Mouse (Mus musculus): ENCODE results near the gene Wdr81.
A peak's percentile ranks its signal among the peaks of the same experiment; 100 is the strongest.

Gene Wdr81

DNA sequence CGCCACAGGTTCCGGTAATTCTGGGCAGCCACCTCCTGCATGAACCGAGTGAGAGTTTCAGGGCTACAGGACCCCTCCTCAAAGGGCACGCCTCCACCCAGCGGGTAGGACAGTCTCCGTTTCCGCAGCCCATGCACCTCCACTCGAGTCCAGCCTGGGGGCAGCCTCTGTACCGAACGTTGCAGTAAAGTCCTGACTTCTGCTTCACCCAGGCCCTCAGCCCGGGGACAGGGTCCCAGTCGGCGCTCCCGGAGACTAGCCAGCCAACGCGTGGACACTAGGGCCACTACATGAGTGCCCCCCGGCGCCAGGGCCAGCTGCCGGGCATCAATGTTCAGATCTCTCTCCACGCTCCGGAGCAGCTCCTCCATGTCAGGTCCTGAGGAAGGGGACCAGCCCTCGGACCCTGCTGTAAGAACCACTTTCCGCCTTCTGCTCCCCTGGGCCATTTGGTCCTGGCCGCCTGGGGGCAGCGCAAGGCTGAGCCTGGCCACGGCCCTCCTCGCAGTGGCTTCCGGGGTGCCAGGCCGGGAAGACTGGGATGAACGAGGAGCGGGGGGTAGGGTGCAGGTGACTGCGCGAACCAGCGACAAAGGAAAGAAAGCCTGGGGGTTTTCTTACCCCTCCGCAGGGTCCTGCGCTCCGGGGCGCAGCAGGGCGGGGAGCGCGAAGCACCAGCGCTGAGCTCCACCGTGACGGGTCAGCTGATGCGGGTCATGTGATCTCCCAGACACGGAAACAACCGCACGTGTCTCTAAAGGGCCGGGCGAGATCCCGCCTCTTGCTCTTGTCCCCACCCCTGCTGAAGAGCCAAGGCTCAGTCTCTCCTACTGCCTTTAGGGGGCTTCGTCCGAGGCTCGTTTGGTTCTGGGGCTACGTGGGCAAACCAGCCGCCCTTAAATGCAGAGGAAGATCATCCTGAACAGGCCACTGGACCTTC is at the start of gene Wdr81:
TSS of gene Wdr81 (minus strand) at position 727 of the 940 bp plus-strand sequence.
- DNase-seq: peak; percentile 94

DNA sequence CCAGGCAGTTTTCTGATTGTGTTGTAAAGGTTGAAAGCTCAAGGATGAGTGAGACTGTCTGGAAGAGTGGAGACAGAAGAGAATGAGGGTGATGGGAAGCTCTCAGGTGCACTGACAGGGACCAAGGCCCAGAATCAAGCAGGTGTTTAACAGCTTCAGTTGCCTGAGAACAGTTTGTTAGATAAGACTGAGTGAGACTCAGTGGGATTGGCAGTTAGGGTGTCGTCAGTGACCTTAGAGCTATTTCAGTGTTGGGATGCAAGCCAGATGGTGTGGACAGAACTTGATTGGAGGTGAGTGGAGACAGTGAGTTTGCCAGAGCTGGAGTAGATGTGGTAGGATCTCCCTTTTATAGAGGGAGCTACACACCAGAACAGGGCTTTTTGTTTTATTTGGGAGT is 43.6 kb upstream of the Wdr81 start:
- DNase-seq: no peak

DNA sequence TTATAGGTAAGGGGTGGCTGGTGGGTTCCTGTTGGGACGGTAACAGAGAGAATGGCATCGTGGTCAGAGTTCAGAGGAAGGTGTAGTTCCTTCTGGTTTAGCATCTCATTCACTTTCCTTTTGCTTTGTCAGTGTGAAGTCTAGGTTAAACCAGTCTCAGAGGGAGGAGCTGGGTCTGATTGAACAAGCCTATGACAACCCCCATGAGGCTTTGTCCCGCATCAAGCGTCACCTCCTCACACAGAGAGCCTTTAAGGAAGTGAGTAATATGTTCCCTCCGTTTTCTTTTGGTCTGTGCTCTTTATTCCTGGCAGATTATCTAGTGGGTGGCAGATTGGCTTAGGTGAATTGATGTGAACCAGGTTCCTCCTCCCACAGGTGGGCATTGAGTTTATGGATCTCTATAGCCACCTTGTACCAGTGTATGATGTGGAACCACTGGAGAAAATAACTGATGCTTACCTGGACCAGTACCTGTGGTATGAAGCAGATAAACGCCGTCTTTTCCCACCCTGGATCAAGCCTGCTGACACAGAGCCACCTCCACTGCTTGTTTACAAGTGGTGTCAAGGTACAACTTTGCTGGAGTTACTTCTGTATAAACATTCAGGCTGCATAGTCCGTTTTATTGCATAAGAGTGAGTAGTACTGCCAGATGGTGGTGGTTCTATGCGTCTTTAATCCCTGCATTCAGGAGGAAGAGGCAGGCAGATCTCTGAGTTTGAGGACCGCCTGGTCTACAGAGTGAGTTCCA is 40.0 kb upstream of the Wdr81 start:
- DNase-seq: no peak

DNA sequence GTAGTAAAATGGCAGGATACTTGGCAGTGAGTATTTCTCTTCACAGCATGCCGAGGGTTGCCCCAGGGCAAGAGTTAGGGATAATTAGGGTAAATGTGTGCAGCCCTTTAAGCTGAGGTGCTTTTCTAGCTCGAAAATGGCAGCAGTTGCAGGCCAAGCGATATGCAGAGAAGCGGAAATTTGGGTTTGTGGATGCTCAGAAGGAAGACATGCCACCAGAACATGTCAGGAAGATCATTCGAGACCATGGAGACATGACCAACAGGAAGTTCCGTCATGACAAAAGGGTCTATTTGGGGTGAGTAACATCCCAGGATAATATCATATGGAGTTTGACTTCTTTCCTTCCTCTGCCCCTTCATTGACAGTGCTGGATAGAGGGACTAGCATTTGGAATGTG is 33.0 kb upstream of the Wdr81 start:
- DNase-seq: peak; percentile 17

DNA sequence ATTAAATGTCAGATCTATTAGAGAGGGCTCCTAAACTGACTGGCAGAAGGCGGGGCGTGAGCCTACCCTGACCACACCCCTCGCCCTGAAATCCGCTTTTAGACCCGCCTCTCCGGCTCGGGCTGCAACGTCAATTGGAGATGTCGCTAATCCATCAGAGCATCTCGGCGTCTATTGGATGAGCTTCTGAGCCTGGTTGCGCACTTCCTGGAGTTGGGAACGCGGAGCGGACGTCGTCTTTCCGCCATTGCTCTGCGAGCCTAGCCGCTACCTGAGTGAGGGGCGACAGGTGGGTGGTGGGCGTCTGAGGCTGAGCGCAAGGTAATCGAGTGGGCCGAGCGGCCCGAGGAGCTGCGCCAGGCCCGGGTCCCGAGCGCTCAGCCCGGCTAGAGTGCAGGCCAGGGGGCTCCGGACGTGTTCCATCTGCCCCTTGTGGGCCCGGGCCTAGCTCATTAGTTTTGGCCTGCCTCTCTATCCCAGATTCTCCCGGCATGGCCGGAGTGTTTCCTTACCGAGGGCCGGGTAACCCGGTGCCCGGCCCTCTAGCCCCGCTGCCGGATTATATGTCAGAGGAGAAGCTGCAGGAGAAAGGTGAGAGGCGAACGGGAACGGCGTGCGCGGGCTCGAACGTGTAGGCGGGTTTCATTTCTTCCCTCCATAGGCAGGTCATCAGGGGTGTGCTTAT is 32.2 kb upstream of the Wdr81 start, which contains the start of gene Prpf8:
TSS of gene Prpf8 (plus strand) at position 216 of the 685 bp plus-strand sequence.
- peak; percentile 98 for DNase-seq

DNA sequence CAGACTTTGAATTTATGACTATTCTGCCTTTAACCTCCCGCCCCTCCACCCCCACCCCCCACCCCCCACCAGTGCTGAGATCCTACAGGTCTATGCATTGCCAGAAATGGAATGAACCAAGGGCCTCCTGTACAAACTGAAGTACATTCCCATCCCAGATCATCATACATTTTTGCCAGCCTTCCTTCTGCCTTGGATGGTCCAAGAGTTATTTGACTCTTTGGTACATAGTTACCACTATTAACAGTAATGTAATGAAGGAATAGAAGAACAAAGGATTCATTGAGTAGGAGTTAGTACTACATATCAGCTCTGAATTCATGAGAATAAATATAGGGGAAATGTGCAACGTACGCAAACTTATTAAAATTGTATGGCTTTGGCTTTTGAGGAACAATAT is 31.7 kb upstream of the Wdr81 start:
- DNase-seq: no peak

DNA sequence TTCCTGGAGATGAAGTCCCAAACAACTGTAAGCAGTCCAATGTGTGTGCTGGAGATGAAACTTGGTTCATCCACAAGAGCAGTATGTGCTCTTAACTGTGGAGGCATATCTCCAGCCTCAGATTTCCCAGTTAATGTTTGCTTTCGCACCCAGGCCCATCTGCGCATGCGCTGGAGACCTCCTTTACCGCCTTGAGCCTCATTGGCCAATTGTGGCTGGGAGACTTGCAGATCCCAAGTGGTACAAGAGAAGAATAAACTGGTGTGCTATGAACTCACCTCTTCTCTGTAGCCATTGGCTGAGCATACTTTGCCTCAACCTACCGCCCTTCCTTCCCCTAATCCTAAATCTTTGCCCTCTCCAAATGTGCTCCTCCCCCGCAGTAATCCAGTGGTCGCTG is 18.9 kb upstream of the Wdr81 start:
- no peak for DNase-seq

DNA sequence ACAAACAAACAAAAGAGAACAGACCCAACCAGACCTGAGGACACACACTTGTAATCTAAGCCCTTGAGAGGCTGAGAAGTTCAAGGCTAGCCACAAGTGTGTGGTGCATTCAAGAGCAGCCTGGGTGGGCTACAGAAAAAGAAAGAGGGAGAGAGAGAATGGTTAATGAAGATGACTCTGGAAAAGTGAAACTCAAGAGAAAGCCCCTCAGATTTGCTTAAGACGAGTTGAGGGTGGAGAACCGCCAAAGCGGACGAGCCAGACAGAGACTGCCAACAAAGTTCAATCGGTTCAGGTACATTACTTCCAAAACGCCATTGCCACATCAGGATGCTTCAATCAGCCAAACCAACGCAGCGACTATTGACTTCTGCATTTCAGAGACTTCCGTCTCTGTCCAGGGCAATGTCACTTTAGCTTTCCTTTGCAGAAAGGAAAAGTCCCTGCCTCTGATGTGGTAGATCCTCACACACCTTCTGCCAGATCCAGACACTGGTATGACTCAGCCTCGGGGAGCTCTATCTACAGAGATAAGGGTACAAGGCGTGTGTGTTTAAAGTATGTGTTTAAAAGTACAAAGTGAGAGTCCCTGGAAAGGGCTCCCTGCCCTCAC is 18.1 kb upstream of the Wdr81 start:
- DNase-seq: no peak

DNA sequence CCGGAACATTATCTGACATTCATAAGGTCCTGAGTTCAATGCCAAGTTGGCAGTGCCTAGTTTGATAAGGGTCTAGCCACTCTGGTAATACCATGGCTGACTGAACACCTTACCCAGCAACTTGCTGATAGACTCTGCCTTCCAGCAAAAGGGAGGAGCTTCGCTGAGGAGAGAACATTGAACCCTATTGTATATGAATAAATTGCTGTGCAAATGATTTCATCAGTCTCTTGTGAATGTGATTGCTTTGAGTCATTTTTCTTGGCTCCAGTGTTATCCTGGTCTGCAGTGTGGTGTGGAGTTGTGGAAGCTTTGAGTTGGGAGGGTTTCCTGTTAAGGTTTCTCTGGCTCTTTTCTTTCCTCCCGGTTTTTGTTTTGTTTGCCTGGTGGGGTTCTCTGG is 16.2 kb upstream of the Wdr81 start:
- DNase-seq: no peak

DNA sequence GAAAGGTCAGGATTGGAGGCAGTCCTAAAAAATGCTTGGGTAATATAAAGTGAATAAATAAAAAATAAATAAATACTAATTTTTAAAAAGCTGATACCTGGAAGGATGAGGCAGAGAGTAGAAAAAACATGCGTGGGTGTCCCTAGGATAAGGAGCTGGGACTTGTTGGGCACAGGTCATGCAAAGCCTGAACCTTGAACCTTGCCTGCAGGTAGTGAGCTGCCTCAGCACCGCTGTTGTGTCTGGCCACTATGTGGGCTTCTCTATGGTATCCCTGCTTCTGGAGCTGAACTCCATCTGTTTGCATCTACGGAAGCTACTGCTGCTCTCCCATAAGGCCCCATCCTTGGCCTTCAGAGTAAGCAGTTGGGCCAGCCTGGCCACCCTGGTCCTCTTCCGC is 14.7 kb upstream of the Wdr81 start:
- DNase-seq: no peak

DNA sequence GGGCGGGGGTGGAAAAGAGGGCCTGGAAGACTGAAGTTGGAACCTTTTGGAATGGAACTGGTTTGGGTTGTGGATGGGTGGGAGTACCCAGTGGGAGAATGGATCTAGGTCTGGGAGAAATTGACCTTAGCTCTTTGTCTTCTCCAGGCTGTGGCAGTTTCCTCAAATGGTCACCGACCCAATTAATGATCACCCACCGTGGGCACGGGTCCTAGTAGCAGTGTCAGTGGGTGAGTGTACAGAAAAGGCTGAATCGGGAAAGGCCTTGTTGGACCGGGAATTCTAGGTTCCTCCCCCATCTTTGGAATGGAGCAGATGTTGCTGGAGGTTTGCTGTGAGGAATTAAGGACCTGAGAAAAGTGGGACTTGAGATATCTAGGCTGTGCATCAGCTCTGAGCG is 13.9 kb upstream of the Wdr81 start:
- DNase-seq: no peak

DNA sequence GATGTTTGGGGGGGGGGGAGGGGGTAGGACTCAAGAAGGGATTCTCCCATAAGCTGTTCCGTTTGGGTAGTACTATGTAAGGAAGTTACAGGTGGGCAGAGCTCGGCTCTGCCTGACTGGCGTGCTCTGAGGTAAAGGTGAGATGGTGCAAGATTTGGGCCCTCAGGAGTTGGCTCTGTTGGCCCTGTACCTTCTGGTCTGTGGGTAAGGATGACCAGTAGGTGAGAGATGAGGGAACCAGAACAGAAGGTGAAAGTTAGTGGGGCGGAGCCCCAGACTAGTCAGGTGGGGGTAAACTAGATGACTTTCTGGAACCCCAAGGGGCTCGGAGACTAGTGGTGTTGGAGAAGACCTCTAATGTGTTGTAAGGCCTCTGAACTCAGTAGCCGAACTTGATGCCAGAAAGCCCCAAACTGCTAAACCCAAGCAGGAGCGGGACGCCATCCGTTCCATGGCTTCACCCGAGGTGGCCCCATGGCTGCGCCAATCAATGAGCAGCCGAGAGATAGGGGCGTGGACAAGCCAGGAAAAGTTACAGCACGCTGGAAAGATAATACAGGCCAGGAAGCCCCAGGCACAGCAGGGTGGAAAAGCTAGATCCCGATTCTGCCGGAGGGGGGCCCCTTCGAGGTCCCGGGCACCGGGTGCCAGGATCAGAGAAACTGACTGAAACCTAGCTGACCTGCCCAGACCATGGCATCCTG is 13.1 kb upstream of the Wdr81 start:
- DNase-seq: peak; percentile 68

DNA sequence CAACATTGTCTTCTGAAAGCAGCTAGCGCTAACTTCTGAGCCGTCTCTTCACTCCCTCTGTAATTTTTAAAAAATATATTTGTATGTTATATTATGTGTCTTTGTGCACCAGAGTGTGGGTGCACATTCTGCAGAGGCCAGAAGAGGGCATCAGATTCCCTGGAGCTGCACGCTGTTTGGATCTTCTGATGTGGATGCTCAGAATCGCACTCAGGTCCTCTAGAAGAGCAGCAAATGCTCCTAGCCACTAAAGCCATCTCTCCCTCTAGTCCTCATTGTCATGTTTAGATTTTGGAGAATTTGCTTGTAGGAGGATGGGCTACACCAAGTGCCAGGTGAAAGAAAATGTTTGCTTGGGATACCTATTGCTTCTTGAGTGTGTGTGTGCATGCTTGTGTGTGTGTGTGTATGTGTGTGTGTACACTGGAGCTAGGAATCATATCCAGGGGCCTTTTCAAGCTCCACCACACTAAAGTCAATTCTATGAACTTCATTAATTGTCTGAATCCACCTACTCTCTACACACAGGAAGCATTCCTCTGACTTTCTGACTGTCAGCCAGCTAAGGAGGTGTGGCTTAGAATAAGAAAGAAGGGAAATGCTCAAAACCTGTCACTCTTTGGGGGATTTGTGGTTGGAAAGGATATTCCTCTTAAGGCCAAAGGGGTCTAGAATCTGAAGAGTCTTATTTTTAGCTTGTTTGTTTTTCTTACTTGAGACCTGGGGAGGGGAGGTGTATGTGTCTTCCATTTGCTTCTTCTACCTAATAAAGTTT is 12.4 kb upstream of the Wdr81 start:
- no peak for DNase-seq

DNA sequence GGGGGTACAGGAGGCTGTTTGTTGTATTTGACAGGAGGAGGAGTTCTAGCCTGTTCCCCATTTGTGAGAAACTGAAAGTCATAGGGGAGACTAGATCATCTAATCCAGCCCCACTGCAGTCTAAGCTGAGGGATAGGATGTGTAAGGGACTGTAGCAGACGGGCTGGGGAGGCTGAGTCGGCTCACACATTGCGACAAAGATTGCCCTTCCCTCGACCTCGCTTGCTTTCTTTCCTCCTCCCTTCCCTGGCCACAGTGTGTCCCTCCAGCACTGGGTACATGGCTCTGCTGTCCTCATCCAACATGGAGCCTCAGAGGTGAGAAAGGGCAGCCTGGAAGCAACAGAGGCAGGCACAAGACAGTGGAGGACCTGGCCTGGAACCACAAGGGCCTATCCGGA is 10.5 kb upstream of the Wdr81 start:
- no peak for DNase-seq

DNA sequence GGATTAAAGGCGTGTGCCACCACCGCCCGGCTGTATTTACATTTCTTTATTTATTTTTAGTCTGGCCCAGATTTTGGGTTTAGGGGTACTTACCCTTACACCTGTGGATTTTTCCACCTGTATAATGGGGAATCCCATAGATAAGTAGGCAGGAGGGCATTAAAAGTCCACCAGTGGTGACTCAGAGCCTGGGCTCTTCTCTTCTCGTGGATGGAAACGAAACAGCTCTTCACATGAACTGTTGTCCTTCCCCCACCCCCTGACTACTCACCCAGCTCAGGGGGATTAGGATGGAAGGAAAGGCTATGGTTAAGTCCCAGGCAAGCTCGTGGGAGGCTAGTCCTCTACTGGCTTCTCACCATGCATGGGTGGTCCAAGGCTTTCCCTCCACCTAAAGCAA is 9.9 kb upstream of the Wdr81 start:
- DNase-seq: no peak

DNA sequence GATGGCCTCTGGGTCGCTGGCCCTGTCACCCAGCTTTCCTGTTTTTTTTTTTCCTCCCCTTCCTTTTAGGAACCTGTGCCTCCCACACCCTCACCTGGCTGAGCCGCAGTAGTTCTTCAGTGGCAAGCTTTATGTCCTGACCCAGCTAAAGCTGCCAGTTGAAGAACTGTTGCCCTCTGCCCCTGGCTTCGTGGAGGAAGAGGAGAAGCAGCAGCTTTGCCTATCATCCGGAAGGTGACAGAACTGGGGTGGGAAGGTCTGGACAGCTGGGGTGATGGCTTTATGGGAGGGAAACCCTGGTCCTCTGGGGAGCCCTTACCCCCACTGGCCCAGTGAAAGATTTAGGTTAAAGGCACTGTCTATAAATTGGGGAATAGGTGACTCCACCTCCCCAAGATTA is 9.1 kb upstream of the Wdr81 start:
- no peak for DNase-seq

DNA sequence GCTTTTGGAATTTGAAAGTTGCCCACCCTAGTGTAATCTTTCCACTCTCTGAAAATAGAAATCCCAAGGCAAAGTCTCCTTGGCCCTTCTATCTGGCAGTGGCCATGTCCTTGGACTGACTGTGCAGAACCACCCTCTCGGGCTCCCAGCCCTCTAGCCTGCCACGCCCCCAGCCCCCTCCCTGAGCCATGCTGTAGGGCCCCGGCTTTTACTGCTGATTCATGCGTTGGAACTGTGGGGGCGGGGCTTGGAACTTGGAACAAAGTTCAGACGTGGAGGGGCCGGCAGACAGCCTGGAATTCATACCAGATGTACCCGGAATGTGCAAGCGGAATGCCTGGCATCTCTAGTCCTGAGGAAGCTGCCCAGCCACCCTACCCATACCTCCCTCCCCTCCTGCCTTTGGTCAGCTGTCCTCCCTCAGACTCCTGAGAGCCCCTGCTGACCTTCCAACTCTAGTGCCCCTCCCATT is 8.4 kb upstream of the Wdr81 start:
- DNase-seq: peak; percentile 61

DNA sequence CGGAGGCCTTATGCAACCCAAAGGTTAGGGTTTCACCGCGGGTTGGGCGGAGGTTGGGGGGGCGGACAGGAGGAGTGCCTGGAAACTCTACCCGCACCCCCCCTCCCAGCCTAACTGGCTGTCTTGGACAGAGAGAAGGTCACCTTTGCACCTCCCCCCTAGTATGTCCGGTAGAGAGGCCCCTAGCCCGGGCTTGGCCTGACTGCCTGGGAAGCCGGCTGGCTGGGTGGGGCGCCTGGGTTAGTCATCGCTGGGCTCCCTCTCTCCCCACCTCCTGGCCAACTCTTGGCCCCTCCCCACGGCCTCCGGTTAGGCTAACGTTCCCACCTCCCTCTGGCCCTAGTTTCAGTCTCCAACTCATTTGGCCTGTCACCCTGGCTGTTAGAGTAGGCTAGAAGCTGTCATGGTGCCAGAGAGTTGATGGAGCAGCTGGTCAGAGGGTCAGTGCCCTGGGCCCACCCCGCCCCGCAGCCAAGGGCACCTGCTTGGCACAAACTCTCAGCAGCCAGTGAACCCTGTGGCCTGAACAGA is 7.8 kb upstream of the Wdr81 start:
- peak; percentile 45 for DNase-seq

DNA sequence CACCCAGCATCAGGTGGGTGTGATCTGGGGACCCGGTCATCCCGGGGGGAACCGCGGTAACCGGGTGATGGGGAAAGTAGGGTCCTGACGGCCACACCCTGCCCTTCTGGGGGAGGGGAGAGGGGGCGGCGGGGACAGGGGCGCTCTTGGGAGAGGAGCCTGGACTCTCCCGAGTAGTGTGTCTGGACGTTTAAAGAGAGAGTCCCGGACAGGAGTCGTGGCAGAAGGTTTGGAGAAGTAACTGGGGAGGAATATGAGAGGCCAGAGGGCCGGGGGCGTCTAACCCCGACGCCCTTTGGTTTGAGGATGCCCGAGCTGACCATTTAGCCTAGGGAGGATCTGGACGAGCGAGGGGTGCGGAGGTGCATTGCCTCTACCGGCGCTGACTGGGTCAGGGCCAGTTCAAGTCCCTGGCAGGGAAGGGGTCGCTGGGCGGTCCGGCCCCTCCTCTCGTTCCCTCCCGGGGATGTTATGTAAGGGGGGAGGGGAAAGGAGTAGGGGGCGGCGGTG is 7.3 kb upstream of the Wdr81 start:
- DNase-seq: no peak

DNA sequence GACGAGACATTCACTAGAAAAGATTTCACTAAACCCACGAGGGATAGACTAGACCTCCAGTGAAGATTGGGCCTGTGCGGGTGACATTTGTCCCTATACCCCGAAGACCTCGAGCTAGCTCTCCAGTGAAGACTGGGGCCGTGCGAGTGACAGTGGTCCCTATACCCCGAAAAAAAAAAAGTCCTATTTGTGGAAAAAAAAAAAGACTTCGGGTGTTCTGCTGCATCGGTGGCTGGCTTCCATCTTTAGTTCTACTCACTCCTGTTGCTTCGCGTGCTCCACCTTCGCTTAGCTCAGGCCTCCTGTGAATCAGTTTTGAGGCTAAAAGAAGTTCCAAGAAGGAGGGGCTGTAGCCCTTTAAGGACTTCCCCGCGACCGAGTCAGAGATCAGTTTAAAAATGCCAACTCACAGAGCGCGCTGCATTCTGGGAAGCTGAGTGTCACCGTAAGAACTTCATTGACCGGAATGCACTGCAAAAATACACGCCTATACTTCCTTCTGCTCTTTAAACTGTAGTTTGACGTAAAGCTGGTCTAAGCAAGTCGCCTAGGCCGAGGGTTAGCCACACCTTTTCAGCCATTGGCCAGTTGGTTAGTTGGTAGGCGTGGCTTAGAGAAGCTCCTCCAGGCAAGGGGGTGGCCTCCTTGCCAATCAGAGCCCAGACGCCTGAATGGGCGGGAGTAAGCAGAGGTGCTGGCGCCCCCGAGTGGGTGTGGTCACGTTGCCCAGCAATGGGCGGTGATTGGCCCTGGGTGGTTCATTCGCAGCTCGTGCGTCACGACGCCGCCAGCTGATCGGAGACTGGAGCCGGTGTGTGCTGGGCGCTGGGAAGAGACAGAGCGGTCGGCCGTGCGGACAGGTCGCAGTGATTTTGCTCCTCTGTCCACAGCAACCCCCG is 6.6 kb upstream of the Wdr81 start, which contains the start of gene Tlcd2:
TSS of gene Tlcd2 (plus strand) at position 872 of the 899 bp plus-strand sequence.
- DNase-seq: peak; percentile 100

Data from retina, postnatal 1 day (tissue).